Mouse (Mus musculus) spleen, postnatal 36 days (tissue): Measurements from ENCODE around the gene Rhbdd1.
A peak's percentile ranks its signal among the peaks of the same experiment; 100 is the strongest.

Experiments
- DNase-seq, 2 experiments: peaks; one replicate each; pipeline ENCODE4 v3.0.0; 2022; ENCODE audit warnings: low spot score in 2 of 2, mixed read lengths in 1 of 2

Rhbdd1 gene

GRCm38 (mm10) chr1:82291930-82292712 is 24.1 kb upstream of the Rhbdd1 start:
- DNase-seq: no peak

GRCm38 (mm10) chr1:82292771-82293170 is 23.5 kb upstream of the Rhbdd1 start:
- DNase-seq: no peak

- DNase-seq: peak in 1 of 2 experiments; percentile 12
Measured at GRCm38 (mm10) chr1:82294102-82294501, 22.1 kb upstream of the Rhbdd1 start.

GRCm38 (mm10) chr1:82298586-82298985 is 17.7 kb upstream of the Rhbdd1 start:
- no peak for DNase-seq

GRCm38 (mm10) chr1:82304483-82304882 is 11.8 kb upstream of the Rhbdd1 start:
- DNase-seq: no peak

- DNase-seq: peak in 1 of 2 experiments; percentile 32
Measured at GRCm38 (mm10) chr1:82316746-82317126, 484 bp downstream of the Rhbdd1 start.

- DNase-seq: no peak
Measured at GRCm38 (mm10) chr1:82320456-82320855, 4.2 kb downstream of the Rhbdd1 start.

GRCm38 (mm10) chr1:82320864-82321263 is 4.6 kb downstream of the Rhbdd1 start:
- no peak for DNase-seq

- DNase-seq: no peak
Measured at GRCm38 (mm10) chr1:82321441-82321840, 5.2 kb downstream of the Rhbdd1 start.

GRCm38 (mm10) chr1:82324131-82324785 is 8.0 kb downstream of the Rhbdd1 start:
- DNase-seq: no peak

- DNase-seq: no peak
Measured at GRCm38 (mm10) chr1:82326120-82326519, 9.9 kb downstream of the Rhbdd1 start.

GRCm38 (mm10) chr1:82328033-82328775 is 12.0 kb downstream of the Rhbdd1 start:
- no peak for DNase-seq

GRCm38 (mm10) chr1:82329237-82329953 is 13.1 kb downstream of the Rhbdd1 start:
- DNase-seq: no peak

GRCm38 (mm10) chr1:82329954-82330247 is 13.6 kb downstream of the Rhbdd1 start:
- no peak for DNase-seq

- no peak for DNase-seq
Measured at GRCm38 (mm10) chr1:82334506-82334905, 18.3 kb downstream of the Rhbdd1 start.

- no peak for DNase-seq
Measured at GRCm38 (mm10) chr1:82353089-82353488, 36.8 kb downstream of the Rhbdd1 start.

GRCm38 (mm10) chr1:82353755-82354154 is 37.5 kb downstream of the Rhbdd1 start:
- no peak for DNase-seq

GRCm38 (mm10) chr1:82358871-82359647 is 42.8 kb downstream of the Rhbdd1 start:
- no peak for DNase-seq

GRCm38 (mm10) chr1:82359648-82360026 is 43.4 kb downstream of the Rhbdd1 start:
- DNase-seq: no peak

GRCm38 (mm10) chr1:82361240-82361639 is 45.0 kb downstream of the Rhbdd1 start:
- no peak for DNase-seq

- DNase-seq: no peak
Measured at GRCm38 (mm10) chr1:82362165-82362564, 45.9 kb downstream of the Rhbdd1 start.
